Mouse (Mus musculus) heart, adult 2 months (tissue): ENCODE results near the gene Mknk1. TPM values are rescaled to one million over a fixed set of nuclear protein-coding genes. Genes with fewer than 3 reads are reported as not detected.

ENCODE experiments used
- DNase-seq, 2 experiments: peaks; one replicate each; pipeline ENCODE4 v3.0.0; 2021
- H3K27ac ChIP-seq: fragments of 200-600 bp; 2 replicates; pipeline ENCODE4 v1.8.1; 2022
- H3K27me3 ChIP-seq: fragments of 200-500 bp; 2 replicates; pipeline ENCODE4 v1.6.1; 2012; ENCODE audit warnings: mild to moderate bottlenecking, low read length, inconsistent platforms, mixed read lengths; ENCODE audit not compliant: control insufficient read depth, insufficient read depth
- H3K36me3 ChIP-seq: fragments of 200-500 bp; 2 replicates; pipeline ENCODE4 v1.6.1; 2012; ENCODE audit warnings: low read length, inconsistent platforms; ENCODE audit not compliant: control insufficient read depth, insufficient read depth
- H3K4me1 ChIP-seq: fragments of 200-500 bp; 2 replicates; pipeline ENCODE4 v1.6.1; 2011; ENCODE audit warnings: low read length; ENCODE audit not compliant: control insufficient read depth, insufficient read depth
- H3K4me3 ChIP-seq: fragments of 200-600 bp; 2 replicates; pipeline ENCODE4 v1.8.1; 2022
- H3K79me2 ChIP-seq: fragments of 200-500 bp; replicated peaks from 2 replicates; pipeline ENCODE4 v1.6.1; 2012; ENCODE audit warnings: mild to moderate bottlenecking, inconsistent platforms, low read length, moderate library complexity, mixed read lengths; ENCODE audit not compliant: control insufficient read depth, insufficient read depth
- H3K9ac ChIP-seq: fragments of 200-500 bp; 2 replicates; pipeline ENCODE4 v1.6.1; 2012; ENCODE audit warnings: low read depth, mild to moderate bottlenecking, control low read depth, inconsistent platforms, low read length, mixed read lengths
- CTCF ChIP-seq: fragments of 200-600 bp; IDR thresholded peaks from 2 replicates; pipeline ENCODE4 v1.8.1; 2022; ENCODE audit warnings: antibody characterized with exemption, mild to moderate bottlenecking, moderate library complexity
- EP300 ChIP-seq: fragments of 200-500 bp; IDR thresholded peaks from 2 replicates; pipeline ENCODE4 v1.6.1; 2011; ENCODE audit warnings: low read depth, low read length, control low read depth; ENCODE audit not compliant: insufficient read depth
- POLR2A ChIP-seq: fragments of 200-500 bp; IDR thresholded peaks from 2 replicates; pipeline ENCODE4 v1.6.1; 2011; ENCODE audit warnings: mild to moderate bottlenecking, low read depth, low read length, control low read depth; ENCODE audit not compliant: insufficient read depth
- WGBS: fragments of 180-500 bp; shearing (Covaris S2); methylation state at CpG from one replicate; pipeline ENCODE4 v1.1.7; 2018; 5-methylcytosine and 5-hydroxymethylcytosine counted together
- intact Hi-C: fragments of 180-260 bp; cut with DNase I; formaldehyde crosslinking; loops from one replicate; pipeline ENCODE4 v1.15.1; 2025
- long read RNA-seq: library from polyadenylated mRNA; stranded (forward); transcript quantifications from one replicate; pipeline ENCODE4 v2.0.0, GENCODE M21; 2021
- polyA plus RNA-seq: library from polyadenylated mRNA; depleted of rRNA; stranded (reverse); fragments of >200 nt; gene quantifications from 2 replicates; pipeline ENCODE4 v1.2.3, GENCODE M21; 2012; rRNA removed
- total RNA-seq, 2 experiments: library from RNA; stranded (reverse); gene quantifications; 2 replicates each; pipeline ENCODE4 v1.2.3; 2021

Mknk1 gene
- 10 to 100 TPM; 18.3 to 20.6 TPM for total RNA-seq
- 32.1 and 42.1 TPM in 2 replicates for polyA plus RNA-seq
- long read RNA-seq, partial matches to known transcripts, result 2 of 18 reads
- long read RNA-seq, other reads (novel, unspliced or antisense), result 14 of 18 reads

DNA sequence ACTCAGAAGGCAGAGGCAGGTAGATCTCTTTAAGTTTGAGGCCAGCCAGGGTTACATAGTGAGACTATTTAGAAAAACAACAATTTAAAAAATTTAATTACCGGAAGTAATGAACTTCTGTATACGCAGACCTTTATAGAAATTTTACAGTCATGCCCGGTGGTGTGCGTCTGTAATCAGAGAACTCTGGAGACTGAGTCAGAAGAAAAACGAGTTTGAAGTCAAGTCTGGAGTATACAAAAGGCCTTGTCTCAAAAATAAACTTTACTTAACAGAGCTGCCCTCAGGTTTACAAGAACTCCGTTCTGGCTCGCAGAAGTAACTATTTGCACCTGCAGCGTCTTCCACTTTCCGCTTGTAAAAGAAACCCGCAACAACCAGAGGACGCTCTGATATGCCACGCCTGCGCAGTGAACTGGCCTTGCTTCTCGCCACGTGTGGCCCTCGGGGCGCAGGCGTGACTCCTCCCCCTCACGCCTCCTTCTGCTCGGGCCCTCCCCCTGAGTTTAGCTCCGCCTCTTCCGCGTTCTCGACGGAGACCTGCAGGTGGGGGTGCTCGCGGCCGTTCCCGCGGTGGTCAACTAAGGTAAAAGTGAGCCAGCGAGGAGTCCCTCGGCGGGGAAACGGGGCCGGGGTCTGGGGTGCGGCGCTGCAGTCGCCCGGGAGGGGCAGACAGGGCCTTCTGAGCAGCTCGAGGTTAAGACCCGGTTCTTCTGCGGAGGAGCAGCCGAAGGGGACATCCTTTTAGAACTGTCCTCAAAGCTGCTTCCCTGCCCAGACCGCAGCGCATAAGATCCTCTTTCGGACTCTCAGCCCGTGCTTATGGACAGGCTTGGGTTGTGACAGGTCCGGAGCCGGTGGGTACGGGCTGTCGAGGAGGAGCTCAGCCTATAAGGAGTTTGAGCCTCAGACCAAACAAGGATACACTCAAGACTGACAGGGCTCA, at the start of gene Mknk1:
TSS of gene Mknk1 (plus strand) at position 503 of the 946 bp plus-strand sequence.
- Histone ChIP-seq H3K4me3 (peak within 1 kb of the TSS; percentile 82), H3K79me2 (no peaks in the 10 kb centered on the region), H3K36me3 (no peaks in the 10 kb centered on the region), H3K9ac (peak within 1 kb of the TSS; percentile 81), H3K27ac (peak within 1 kb of the TSS; percentile 88), H3K4me1 (no peaks in the 10 kb centered on the region; the same call in 1 of the 2 replicates), H3K27me3 (no peaks in the 10 kb centered on the region)
- intact Hi-C loops, result loop anchor here (1.0 to 10.0 kb wide), 3 partner anchors 12 to 216 kb away; partner anchors contain the start of genes Efcab14 and Nsun4
- DNase-seq, result peak; percentile 93 to 94
- TF ChIP-seq CTCF (peak; percentile 38), EP300 (0 out of 2 replicates have a peak, but pooled peaks have one; percentile 55), POLR2A (peak; percentile 87)
- 1% methylated on average over 51 of the region's 51 CpGs for WGBS

DNA sequence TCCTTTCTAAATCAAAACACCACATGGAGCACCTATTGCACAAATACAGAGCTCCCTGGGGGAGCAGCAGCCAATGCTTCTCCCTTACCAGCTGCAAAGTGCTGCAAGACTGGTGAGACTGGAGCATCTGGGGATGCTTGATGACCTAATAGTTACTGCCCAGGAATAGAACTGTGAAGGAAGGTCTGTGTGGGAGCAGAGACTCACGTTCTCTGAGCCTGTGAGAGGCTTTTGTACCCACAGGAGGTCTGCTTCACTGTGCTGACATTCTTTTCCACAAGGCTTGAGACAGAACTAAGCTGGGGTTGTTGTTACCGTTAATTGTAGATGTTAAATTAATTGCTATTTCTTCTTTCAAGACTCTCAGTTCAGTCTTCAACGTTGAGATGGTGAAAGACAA, 48.1 kb upstream of the Mknk1 start:
- WGBS, result 76% methylated on average over 3 of the region's 3 CpGs
- no peaks in the 10 kb centered on the region for H3K27me3 ChIP-seq
- H3K79me2 ChIP-seq, result no peaks in the 10 kb centered on the region
- H3K36me3 ChIP-seq, result no peaks in the 10 kb centered on the region; the same call in none of the 2 replicates
- no peak overlapping the region for H3K9ac ChIP-seq
- intact Hi-C loops, result no loop called here
- DNase-seq, result no peak
- H3K27ac ChIP-seq, result no peak overlapping the region
- no peak for TF ChIP-seq EP300
- no peak for TF ChIP-seq POLR2A
- no peak for TF ChIP-seq CTCF
- H3K4me1 ChIP-seq, result no peaks in the 10 kb centered on the region
- no peak overlapping the region for H3K4me3 ChIP-seq

DNA sequence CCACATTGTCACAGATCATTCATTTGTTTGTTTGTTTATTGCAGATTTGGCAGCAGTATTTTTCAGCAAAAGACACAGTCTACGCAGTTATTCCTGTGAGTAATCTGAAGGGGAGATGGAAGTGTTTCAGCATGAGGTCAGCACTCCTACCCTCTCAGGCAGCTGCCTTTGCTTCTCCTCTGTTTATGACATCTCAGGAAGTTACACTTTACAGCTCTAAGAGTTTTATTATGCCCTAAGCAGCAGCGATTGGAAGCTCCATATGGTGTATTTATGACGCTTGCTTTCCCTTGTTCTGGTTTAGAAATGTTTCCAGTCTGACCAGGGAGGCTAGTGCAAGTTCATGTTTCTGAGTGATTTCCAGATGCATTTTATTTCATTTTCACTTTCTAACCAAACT, 43.6 kb upstream of the Mknk1 start:
- intact Hi-C loops, result no loop called here
- TF ChIP-seq POLR2A (no peak), EP300 (no peak), CTCF (no peak)
- WGBS, result 88% methylated on average over 3 of the region's 3 CpGs
- Histone ChIP-seq H3K79me2 (no peaks in the 10 kb centered on the region), H3K36me3 (peaks cover 16% of the 10 kb centered on the region), H3K27me3 (no peaks in the 10 kb centered on the region), H3K27ac (no peak overlapping the region), H3K4me3 (no peak overlapping the region), H3K9ac (no peak overlapping the region), H3K4me1 (no peaks in the 10 kb centered on the region)
- DNase-seq, result no peak

DNA sequence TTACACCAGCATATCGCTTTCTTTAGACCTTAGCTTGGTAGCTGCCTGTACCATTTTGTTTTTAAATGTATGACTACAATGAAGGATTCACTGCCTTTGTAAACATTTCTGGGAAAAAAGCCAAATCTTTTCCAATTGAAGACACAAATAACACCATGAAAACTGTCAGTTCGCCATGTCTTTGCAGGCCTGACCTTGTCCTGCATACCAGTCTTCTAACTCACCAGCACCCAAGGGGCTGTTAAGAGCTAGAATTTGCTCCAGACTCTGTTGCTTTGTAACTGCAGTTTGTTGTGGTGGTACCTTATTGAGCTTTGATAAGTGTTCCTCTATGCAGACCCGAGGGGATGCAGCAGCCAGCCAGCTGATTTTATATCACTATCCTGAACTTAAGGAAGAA, 39.0 kb upstream of the Mknk1 start:
- Histone ChIP-seq H3K79me2 (no peaks in the 10 kb centered on the region), H3K27me3 (no peaks in the 10 kb centered on the region), H3K27ac (no peak overlapping the region), H3K36me3 (peaks cover 16% of the 10 kb centered on the region), H3K4me3 (no peak overlapping the region), H3K9ac (no peak overlapping the region), H3K4me1 (no peaks in the 10 kb centered on the region)
- DNase-seq, result no peak
- intact Hi-C loops, result no loop called here
- WGBS, result 64% methylated on average over 3 of the region's 3 CpGs
- TF ChIP-seq POLR2A (no peak), CTCF (no peak), EP300 (no peak)

DNA sequence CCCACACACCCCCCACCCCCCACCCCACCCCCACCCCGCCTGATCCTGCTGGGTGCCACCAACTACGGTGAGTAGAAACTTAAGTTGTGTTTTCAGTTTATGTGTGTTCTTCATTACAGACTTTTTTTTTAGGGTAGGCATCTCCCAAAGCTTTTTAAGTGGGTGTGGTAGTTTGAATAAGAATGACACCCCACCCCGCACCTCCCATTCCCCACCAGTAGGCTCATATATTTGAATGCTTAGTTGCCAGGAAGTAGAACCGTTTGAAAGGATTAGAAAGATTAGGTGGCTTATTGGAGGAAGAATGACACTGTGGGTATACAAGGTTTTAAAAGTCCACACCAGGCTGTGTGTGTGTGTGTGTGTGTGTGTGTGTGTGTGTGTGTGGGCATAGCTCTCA, 26.7 kb upstream of the Mknk1 start:
- no peaks in the 10 kb centered on the region for H3K79me2 ChIP-seq
- no peak overlapping the region for H3K4me3 ChIP-seq
- intact Hi-C loops, result no loop called here
- H3K27me3 ChIP-seq, result no peaks in the 10 kb centered on the region
- no peaks in the 10 kb centered on the region for H3K36me3 ChIP-seq
- DNase-seq, result no peak
- H3K4me1 ChIP-seq, result no peaks in the 10 kb centered on the region
- 87% methylated on average over 4 of the region's 4 CpGs for WGBS
- TF ChIP-seq CTCF, result no peak
- TF ChIP-seq POLR2A, result no peak
- TF ChIP-seq EP300, result no peak
- H3K27ac ChIP-seq, result no peak overlapping the region
- no peak overlapping the region for H3K9ac ChIP-seq

DNA sequence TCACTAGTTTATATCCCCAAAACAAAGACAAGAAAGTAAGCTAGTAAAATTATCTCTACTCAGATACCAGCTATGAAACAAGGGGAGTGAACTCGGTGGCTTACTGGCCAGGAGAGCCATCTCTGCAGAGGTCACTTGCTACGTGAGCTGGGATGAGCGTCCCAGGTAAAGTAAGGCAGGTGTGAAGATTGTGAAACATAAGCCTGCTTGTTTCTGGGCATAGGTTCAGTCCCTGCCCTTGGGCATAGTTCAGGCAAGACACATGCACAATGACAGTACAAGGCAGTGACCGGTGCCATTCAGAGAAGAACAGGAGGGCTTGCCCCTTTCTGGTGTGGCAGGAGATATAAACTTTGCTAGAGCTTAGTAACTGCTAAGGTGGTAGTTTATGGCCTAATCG, 23.4 kb upstream of the Mknk1 start:
- intact Hi-C loops, result no loop called here
- WGBS, result 89% methylated on average over 5 of the region's 5 CpGs

More for the DNA sequence above, 23.4 kb upstream of the Mknk1 start:
- Histone ChIP-seq H3K4me3 (no peak overlapping the region), H3K79me2 (no peaks in the 10 kb centered on the region), H3K36me3 (no peaks in the 10 kb centered on the region), H3K27ac (no peak overlapping the region), H3K4me1 (no peaks in the 10 kb centered on the region), H3K27me3 (no peaks in the 10 kb centered on the region), H3K9ac (no peak overlapping the region)
- DNase-seq, result no peak
- no peak for TF ChIP-seq POLR2A
- no peak for TF ChIP-seq CTCF
- TF ChIP-seq EP300, result no peak
